Mouse (Mus musculus) lung, postnatal 0 days (tissue): ENCODE data around the gene Akap2.

Experiments
- CTCF ChIP-seq: IDR thresholded peaks from 2 replicates; pipeline ENCODE4 v1.5.1; 2016; ENCODE audit warnings: antibody characterized with exemption, mild to moderate bottlenecking
- EP300 ChIP-seq: IDR thresholded peaks from 2 replicates; pipeline ENCODE4 v1.6.1; 2016; ENCODE audit warnings: antibody characterized with exemption, mild to moderate bottlenecking, control low read depth

DNA sequence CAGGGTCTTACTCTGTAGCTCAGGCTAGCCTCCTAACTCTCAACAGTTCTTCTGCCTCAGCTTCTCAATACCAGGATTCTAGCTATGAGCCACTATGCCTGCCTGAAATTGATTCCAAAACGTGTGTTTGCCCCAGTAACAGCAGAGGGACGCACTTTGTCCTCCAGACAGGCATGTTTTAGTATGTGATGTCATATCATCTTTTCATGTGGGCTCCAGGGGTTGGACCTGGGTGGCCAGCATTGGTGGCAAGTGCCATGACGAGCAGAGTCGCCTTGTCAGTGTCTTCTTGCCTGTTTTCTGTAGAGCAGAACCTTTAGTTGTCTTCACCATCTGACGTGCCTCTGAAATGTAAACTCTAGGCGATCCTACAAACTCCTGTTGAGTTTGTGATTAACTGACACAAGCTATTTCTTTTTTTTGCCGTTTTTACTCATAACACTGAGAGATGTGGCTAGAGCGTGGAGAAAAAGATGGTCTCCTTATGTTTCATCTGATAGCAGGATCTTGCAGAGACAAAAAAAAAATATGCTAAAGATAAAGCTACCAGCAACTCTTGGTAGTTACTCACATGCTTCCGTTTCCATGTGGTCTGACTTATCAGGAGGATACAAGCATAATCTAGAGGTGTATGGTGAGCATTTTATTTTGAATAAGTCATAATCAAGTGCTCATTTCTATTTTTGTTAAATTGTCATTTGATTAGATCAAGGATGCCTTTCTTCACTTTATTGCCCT lies 80.3 kb downstream of the Akap2 start:
- no peak for TF ChIP-seq CTCF
- no peak; the same call in 1 of the 2 replicates for TF ChIP-seq EP300
